Mouse (Mus musculus): ENCODE data around the gene Pax7. TPM values are rescaled to one million over a fixed set of nuclear protein-coding genes. Genes with fewer than 3 reads are reported as not detected.

The Pax7 gene
- polyA plus RNA-seq (2012; rRNA removed) = 0.06 TPM in 1 of 2 replicates, not detected in the other

DNA sequence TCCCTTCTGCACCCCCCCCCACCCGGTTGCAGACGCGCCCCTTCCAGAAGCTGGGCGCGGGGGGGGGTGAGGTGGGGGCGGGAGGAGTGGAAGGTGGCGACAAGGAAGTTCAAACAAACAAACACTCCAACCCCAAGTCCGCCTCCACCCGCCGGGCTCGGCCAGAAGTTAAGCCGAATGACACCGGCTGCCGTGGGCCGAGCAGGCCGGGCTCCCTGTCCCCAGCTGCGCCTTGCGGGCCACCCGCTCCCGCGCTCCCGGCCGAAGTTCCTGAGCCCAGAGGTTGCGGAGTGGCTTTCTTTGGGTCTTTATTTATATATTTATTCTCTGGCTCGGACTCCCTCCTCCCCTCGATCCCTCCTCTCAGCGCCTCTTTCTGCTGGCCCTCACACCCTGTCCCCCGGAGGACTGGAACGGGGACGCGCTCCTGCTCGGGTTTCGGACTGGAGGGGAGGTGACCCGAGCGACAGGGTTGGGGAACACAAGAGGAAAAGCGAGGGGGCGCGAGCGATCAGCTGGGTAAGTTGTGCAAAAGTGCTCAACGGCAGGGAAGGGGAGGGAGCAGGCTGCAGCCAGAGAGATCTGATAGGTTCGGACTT, at the start of gene Pax7:
Gene Pax7, minus strand, starts transcription at position 493 of the 599 bp plus-strand sequence.
- WGBS = 1% methylated on average over 35 of the region's 41 CpGs
- Histone ChIP-seq H3K4me3 (ENCODE audit: insufficient read depth, low read depth, low read length) (no peak within 1 kb of the TSS), H3K27me3 (replicated peaks; ENCODE audit: control insufficient read depth, insufficient read depth, low read length) (no peaks in the 10 kb centered on the region; the same call in 1 of the 2 replicates), H3K4me1 (ENCODE audit: control insufficient read depth, insufficient read depth, low read length) (no peaks in the 10 kb centered on the region), H3K36me3 (ENCODE audit: control insufficient read depth, insufficient read depth, low read length) (no peaks in the 10 kb centered on the region), H3K27ac (ENCODE audit: insufficient read depth, low read depth, low read length) (no peak within 1 kb of the TSS)
- DNase-seq = no peak
- TF ChIP-seq POLR2A (IDR thresholded peaks at IDR 0.05; ENCODE audit: low read depth, low read length) = no peak

DNA sequence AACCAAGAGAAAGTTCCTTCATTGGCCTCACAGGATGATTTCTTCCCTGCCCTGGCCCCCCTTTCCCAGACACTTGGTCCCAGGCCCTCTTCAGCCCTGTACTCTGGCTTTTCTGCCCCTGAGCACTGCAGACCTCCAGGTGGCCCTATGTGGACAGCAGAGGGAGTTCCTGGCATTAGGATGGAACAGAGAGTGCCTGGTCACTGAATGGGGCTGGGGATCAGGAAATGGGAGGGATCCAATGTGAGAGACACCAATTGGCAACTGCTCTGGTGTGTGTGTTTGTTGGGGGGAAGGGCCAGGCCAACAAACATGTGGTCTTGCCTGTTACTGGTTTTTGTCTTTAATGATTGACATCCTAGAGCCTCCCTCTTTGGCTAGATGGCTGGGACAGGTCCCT, 48.5 kb upstream of the Pax7 start:
- no peaks in the 10 kb centered on the region for H3K4me1 ChIP-seq (ENCODE audit: control insufficient read depth, insufficient read depth, low read length)
- TF ChIP-seq POLR2A (IDR thresholded peaks at IDR 0.05; ENCODE audit: low read depth, low read length) (no peak), CTCF (conservative IDR thresholded peaks at IDR 0.05; ENCODE audit: insufficient read depth, insufficient read length, low read depth, low read length) (no peak)
- no peak overlapping the region for H3K27ac ChIP-seq (ENCODE audit: insufficient read depth, low read depth, low read length)
- H3K4me3 ChIP-seq (ENCODE audit: insufficient read depth, low read depth, low read length) = no peak overlapping the region
- H3K36me3 ChIP-seq (ENCODE audit: control insufficient read depth, insufficient read depth, low read length) = no peaks in the 10 kb centered on the region
- no peak for DNase-seq
- H3K27me3 ChIP-seq (replicated peaks; ENCODE audit: control insufficient read depth, insufficient read depth, low read length) = no peaks in the 10 kb centered on the region

DNA sequence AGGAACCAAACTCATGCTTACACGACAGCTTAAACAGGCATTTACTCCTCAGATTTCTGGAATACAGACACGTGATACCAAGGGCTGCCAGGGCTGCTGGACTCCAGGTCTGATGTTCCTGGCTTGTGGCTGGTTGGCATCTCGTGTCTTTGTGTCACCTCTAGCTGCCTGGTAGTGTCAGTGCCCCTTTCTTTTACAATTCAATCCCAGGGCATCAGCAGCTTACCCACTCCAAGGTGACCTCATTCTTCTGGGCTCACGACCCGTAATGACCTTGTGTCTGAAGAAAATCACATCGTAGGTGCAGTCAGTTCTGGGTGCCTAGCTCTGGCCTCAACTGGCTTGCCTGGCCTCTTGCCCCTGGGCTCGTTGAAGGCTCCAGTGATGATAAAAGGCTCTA, 46.0 kb upstream of the Pax7 start:
- 49% methylated on average over 7 of the region's 7 CpGs for WGBS
- Histone ChIP-seq H3K4me1 (ENCODE audit: control insufficient read depth, insufficient read depth, low read length) (no peaks in the 10 kb centered on the region), H3K36me3 (ENCODE audit: control insufficient read depth, insufficient read depth, low read length) (no peaks in the 10 kb centered on the region), H3K4me3 (ENCODE audit: insufficient read depth, low read depth, low read length) (no peak overlapping the region), H3K27me3 (replicated peaks; ENCODE audit: control insufficient read depth, insufficient read depth, low read length) (no peaks in the 10 kb centered on the region), H3K27ac (ENCODE audit: insufficient read depth, low read depth, low read length) (no peak overlapping the region)
- TF ChIP-seq POLR2A (IDR thresholded peaks at IDR 0.05; ENCODE audit: low read depth, low read length) (no peak), CTCF (conservative IDR thresholded peaks at IDR 0.05; ENCODE audit: insufficient read depth, insufficient read length, low read depth, low read length) (no peak)
- no peak for DNase-seq

DNA sequence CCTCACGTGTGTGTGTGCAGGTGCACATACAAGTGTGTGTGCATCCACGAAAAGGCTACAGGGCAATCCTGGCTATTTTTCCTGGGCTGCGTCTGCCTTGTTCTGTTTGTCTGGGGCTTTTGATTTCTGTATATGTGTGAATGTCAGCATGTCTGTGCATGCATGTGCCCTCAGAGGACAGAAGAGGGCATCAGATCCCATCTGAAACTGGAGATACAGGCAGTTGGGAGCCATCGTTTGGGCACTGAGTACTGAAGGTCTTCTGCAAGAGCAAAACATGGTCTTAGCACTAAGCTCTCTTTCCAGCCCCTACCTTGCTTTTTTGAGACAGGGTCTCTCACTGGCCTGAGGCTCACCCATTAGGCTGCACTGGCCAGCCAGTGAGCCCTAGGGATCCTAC, 45.1 kb upstream of the Pax7 start:
- H3K4me3 ChIP-seq (ENCODE audit: insufficient read depth, low read depth, low read length) = no peak overlapping the region
- WGBS = 69% methylated on average over 4 of the region's 4 CpGs
- no peaks in the 10 kb centered on the region for H3K36me3 ChIP-seq (ENCODE audit: control insufficient read depth, insufficient read depth, low read length)
- no peak overlapping the region for H3K27ac ChIP-seq (ENCODE audit: insufficient read depth, low read depth, low read length)
- H3K4me1 ChIP-seq (ENCODE audit: control insufficient read depth, insufficient read depth, low read length) = no peaks in the 10 kb centered on the region
- no peaks in the 10 kb centered on the region for H3K27me3 ChIP-seq (replicated peaks; ENCODE audit: control insufficient read depth, insufficient read depth, low read length)
- no peak for TF ChIP-seq POLR2A (IDR thresholded peaks at IDR 0.05; ENCODE audit: low read depth, low read length)
- TF ChIP-seq CTCF (conservative IDR thresholded peaks at IDR 0.05; ENCODE audit: insufficient read depth, insufficient read length, low read depth, low read length) = peak; percentile 40; the same call in 1 of the 2 replicates
- peak; percentile 4 for DNase-seq

DNA sequence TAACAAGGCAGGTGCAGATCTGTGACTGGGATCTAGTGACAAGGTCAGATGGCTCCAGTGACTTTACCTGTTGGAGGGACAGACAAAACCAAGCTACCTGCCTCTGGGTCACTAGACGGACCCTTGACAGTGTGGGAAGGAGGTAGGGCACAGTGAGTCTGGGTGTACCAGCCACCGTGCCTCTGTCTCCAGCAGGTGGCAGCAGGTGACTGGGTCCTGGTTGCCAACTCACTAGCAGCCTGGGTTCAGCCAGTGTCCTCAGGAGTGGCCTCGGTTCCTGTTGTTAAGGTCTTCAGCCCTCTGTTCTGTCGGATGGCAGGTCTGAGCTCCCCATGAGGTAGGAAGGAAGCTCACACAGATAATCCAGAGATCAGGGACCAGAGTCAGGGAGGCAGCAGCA, 43.9 kb upstream of the Pax7 start:
- no peak overlapping the region for H3K4me3 ChIP-seq (ENCODE audit: insufficient read depth, low read depth, low read length)
- WGBS = 8% methylated on average over 4 of the region's 4 CpGs
- no peaks in the 10 kb centered on the region for H3K27me3 ChIP-seq (replicated peaks; ENCODE audit: control insufficient read depth, insufficient read depth, low read length)
- H3K27ac ChIP-seq (ENCODE audit: insufficient read depth, low read depth, low read length) = no peak overlapping the region
- peak; percentile 68 for DNase-seq
- H3K36me3 ChIP-seq (ENCODE audit: control insufficient read depth, insufficient read depth, low read length) = no peaks in the 10 kb centered on the region
- TF ChIP-seq POLR2A (IDR thresholded peaks at IDR 0.05; ENCODE audit: low read depth, low read length) = no peak
- TF ChIP-seq CTCF (conservative IDR thresholded peaks at IDR 0.05; ENCODE audit: insufficient read depth, insufficient read length, low read depth, low read length) = peak; percentile 95
- no peaks in the 10 kb centered on the region for H3K4me1 ChIP-seq (ENCODE audit: control insufficient read depth, insufficient read depth, low read length)

DNA sequence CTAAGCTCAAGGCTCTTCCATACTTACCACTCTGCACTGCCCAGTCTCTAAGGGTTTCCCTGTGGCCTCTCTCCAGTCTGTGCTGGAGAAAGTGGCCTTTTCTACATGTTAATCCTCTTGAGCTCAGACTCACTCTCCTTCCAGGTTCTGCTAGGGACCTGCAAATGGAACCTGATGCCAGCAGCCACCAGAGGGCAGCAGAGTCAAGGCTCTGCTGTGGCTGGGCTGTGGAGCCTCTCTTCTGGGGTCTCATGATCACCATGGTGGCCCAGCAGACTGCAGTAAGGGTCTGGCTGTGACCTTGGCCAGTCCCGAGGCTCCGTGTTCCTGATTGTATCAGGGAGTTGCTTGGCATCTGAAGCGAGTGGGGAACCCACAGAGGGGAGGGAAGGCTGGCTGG, 39.3 kb upstream of the Pax7 start:
- H3K27ac ChIP-seq (ENCODE audit: insufficient read depth, low read depth, low read length) = no peak overlapping the region
- DNase-seq = peak; percentile 17
- H3K4me3 ChIP-seq (ENCODE audit: insufficient read depth, low read depth, low read length) = no peak overlapping the region
- no peaks in the 10 kb centered on the region for H3K27me3 ChIP-seq (replicated peaks; ENCODE audit: control insufficient read depth, insufficient read depth, low read length)
- H3K4me1 ChIP-seq (ENCODE audit: control insufficient read depth, insufficient read depth, low read length) = no peaks in the 10 kb centered on the region
- WGBS = 7% methylated on average over 3 of the region's 3 CpGs
- no peaks in the 10 kb centered on the region for H3K36me3 ChIP-seq (ENCODE audit: control insufficient read depth, insufficient read depth, low read length)
- TF ChIP-seq POLR2A (IDR thresholded peaks at IDR 0.05; ENCODE audit: low read depth, low read length) (no peak), CTCF (conservative IDR thresholded peaks at IDR 0.05; ENCODE audit: insufficient read depth, insufficient read length, low read depth, low read length) (peak; percentile 81)

DNA sequence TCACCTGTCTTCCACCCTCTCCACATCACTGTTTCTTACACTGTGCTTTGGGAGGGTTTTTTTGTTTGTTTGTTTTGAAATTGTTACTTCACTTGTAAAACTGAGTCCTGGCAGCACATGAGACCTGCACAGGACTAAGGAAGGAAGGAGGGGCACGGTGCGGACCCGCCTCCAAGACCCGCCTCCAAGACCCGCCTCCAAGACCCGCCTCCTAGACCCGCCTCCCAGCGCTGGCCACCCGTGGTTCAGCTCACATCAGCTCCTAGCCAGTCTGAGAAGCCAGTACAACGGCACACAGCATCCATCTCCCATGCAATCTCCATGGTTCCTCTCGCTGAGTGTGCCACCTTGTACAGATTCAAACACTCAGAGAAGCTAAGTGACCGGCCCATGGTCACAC, 38.4 kb upstream of the Pax7 start:
- Histone ChIP-seq H3K27me3 (replicated peaks; ENCODE audit: control insufficient read depth, insufficient read depth, low read length) (no peaks in the 10 kb centered on the region), H3K4me1 (ENCODE audit: control insufficient read depth, insufficient read depth, low read length) (no peaks in the 10 kb centered on the region), H3K4me3 (ENCODE audit: insufficient read depth, low read depth, low read length) (no peak overlapping the region), H3K27ac (ENCODE audit: insufficient read depth, low read depth, low read length) (no peak overlapping the region), H3K36me3 (ENCODE audit: control insufficient read depth, insufficient read depth, low read length) (no peaks in the 10 kb centered on the region)
- TF ChIP-seq POLR2A (IDR thresholded peaks at IDR 0.05; ENCODE audit: low read depth, low read length) = no peak
- peak; percentile 18 for DNase-seq
- WGBS = 25% methylated on average over 12 of the region's 12 CpGs

All from kidney, adult 2 months (tissue).